Mouse (Mus musculus) megakaryocyte, embryonic 14.5 days (primary cell): ENCODE measurements around the gene Ero1lb. TPM values are rescaled to one million over a fixed set of nuclear protein-coding genes. Genes with fewer than 3 reads are reported as not detected.
A peak's percentile ranks its signal among the peaks of the same experiment; 100 is the strongest.
"Not testable (repeated sequence)": the region's sequence is repeated elsewhere in the genome, so short reads cannot be mapped to it uniquely, and the experiment has no call there.

Experiments used
- H3K27me3 ChIP-seq: replicated peaks from 2 replicates; pipeline ENCODE3; 2012; ENCODE audit warnings: inconsistent platforms
- H3K36me3 ChIP-seq: replicated peaks from 2 replicates; pipeline ENCODE3; 2012; ENCODE audit warnings: low read length, inconsistent platforms, mixed read lengths
- H3K4me1 ChIP-seq: 2 replicates; pipeline ENCODE4 v1.6.1; 2012; ENCODE audit warnings: inconsistent platforms
- H3K4me3 ChIP-seq: replicated peaks from 2 replicates; pipeline ENCODE3; 2012; ENCODE audit warnings: moderate library complexity, mild to moderate bottlenecking, inconsistent platforms
- H3K9me3 ChIP-seq: 2 replicates; pipeline ENCODE4 v1.6.1; 2012; ENCODE audit warnings: inconsistent platforms
- FLI1 ChIP-seq: IDR thresholded peaks from 2 replicates; pipeline ENCODE4 v1.6.1; 2012; ENCODE audit warnings: low read length, inconsistent platforms, mixed read lengths
- GATA1 ChIP-seq: IDR thresholded peaks from 3 replicates; pipeline ENCODE4 v1.6.1; 2012; ENCODE audit warnings: mixed read lengths, low read length, inconsistent platforms, borderline replicate concordance
- polyA plus RNA-seq: library from polyadenylated mRNA; stranded (reverse); fragments of >175 nt; gene quantifications from 2 replicates; pipeline ENCODE4 v1.2.3, GENCODE M21; 2012; ENCODE audit warnings: low replicate concordance; ENCODE audit not compliant: insufficient read depth

Gene Ero1lb
- polyA plus RNA-seq, 1 experiment, result 0.19 TPM

- Histone ChIP-seq H3K4me1 (peaks cover 22% of the 10 kb centered on the region), H3K9me3 (no peaks in the 10 kb centered on the region), H3K27me3 (peaks cover 9% of the 10 kb centered on the region), H3K4me3 (no peak overlapping the region), H3K36me3 (no peaks in the 10 kb centered on the region)
- TF ChIP-seq FLI1 (no peak), GATA1 (no peak)
Observed at GRCm38 (mm10) chr13:12568597-12569469, 3.2 kb downstream of the Ero1lb start.

DNA sequence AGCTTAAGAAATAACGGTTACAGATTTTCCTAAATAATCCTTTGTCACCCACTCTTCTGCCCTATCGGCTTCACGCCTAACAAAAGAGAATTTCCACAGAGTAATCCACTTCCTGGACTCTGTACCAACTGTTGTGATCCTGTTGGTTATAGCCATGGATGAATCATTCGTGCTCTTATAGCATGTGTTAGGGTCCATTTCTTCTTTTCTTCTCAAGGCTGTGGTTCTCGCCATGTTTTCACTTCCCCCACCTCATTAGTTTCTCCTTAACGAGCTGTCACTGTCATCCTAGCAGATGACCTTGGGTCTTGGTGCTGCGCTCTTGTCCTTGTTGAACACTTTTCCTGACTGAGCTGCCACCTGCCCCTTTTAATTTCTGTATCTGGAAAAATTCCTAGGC is 4.1 kb downstream of the Ero1lb start:
- peaks cover 22% of the 10 kb centered on the region for H3K4me1 ChIP-seq
- H3K4me3 ChIP-seq, result no peak overlapping the region
- H3K9me3 ChIP-seq, result no peaks in the 10 kb centered on the region
- TF ChIP-seq GATA1, result no peak
- TF ChIP-seq FLI1, result no peak
- H3K36me3 ChIP-seq, result no peaks in the 10 kb centered on the region
- peaks cover 9% of the 10 kb centered on the region for H3K27me3 ChIP-seq

DNA sequence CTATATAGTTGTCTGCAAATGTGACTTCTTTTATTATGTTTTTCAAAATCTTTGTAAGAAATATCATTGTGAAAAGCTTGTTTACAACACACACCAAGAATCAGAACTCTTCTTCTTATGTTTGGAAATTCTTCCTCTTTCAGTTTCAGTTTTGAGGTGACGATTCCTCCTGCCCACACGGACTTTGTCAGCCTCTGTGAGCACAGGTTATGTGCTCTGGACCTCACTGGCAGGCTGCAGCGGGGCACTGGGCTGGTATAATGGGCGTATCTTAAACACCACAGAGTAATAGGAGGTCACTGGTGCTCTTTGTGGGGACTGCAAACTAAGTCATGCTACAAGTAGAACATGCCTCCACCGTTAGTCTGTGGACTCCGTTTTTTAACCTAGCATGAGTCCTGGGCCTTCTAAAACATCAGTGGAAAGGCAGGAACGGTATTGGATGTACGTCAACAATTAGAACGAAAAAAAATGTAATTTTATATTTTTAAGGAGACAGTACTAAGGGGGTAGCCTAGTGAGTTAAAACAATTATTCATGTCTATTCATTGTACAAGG is 9.4 kb downstream of the Ero1lb start:
- Histone ChIP-seq H3K36me3 (no peaks in the 10 kb centered on the region), H3K4me3 (peak overlapping the region; percentile 91)

GRCm38 (mm10) chr13:12578145-12578544 is 12.5 kb downstream of the Ero1lb start:
- no peaks in the 10 kb centered on the region for H3K27me3 ChIP-seq
- H3K4me3 ChIP-seq, result no peak overlapping the region
- TF ChIP-seq FLI1 (no peak), GATA1 (no peak)
- no peaks in the 10 kb centered on the region for H3K9me3 ChIP-seq
- H3K36me3 ChIP-seq, result no peaks in the 10 kb centered on the region
- H3K4me1 ChIP-seq, result peaks cover 18% of the 10 kb centered on the region

More for the DNA sequence above, 9.4 kb downstream of the Ero1lb start:
- TF ChIP-seq GATA1, result no peak
- TF ChIP-seq FLI1, result no peak
- no peaks in the 10 kb centered on the region for H3K9me3 ChIP-seq
- no peaks in the 10 kb centered on the region for H3K27me3 ChIP-seq
- H3K4me1 ChIP-seq, result peaks cover 16% of the 10 kb centered on the region

GRCm38 (mm10) chr13:12589003-12589402 is 23.3 kb downstream of the Ero1lb start:
- Histone ChIP-seq H3K36me3 (no peaks in the 10 kb centered on the region), H3K4me3 (no peak overlapping the region), H3K4me1 (no peaks in the 10 kb centered on the region), H3K9me3 (no peaks in the 10 kb centered on the region), H3K27me3 (no peaks in the 10 kb centered on the region)
- TF ChIP-seq GATA1 (no peak), FLI1 (no peak)

DNA sequence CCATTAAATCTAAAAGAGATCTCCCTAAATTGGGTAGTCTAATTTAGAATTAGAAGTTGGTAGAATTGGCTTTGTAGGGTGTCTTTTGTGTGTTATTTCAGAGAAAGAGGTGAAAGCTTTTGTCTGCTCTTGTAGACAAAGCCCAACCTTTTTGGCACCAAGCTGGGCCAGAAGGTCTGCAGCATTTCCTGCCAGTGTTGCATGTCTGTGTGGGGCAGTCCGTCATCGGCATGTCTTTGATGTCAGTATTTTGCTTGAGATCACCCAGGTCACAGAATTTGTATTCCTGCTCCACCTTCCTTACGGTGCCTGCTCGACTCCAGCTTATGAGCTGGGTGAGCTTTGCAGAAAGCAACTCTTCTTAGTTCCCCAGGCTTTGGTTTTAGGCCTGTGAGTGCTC is 31.4 kb downstream of the Ero1lb start:
- H3K27me3 ChIP-seq, H3K36me3 ChIP-seq, H3K9me3 ChIP-seq, H3K4me1 ChIP-seq, H3K4me3 ChIP-seq: not testable (repeated sequence)

GRCm38 (mm10) chr13:12610206-12610605 is 44.5 kb downstream of the Ero1lb start:
- H3K27me3 ChIP-seq, H3K36me3 ChIP-seq, H3K9me3 ChIP-seq, H3K4me1 ChIP-seq, H3K4me3 ChIP-seq: not testable (repeated sequence)

GRCm38 (mm10) chr13:12614026-12614425 is 48.4 kb downstream of the Ero1lb start:
- not testable (repeated sequence) for H3K4me1 ChIP-seq, H3K4me3 ChIP-seq, H3K36me3 ChIP-seq, H3K27me3 ChIP-seq, H3K9me3 ChIP-seq

GRCm38 (mm10) chr13:12614591-12614990 is 48.9 kb downstream of the Ero1lb start:
- H3K4me3 ChIP-seq, H3K4me1 ChIP-seq, H3K9me3 ChIP-seq, H3K27me3 ChIP-seq, H3K36me3 ChIP-seq: not testable (repeated sequence)

DNA sequence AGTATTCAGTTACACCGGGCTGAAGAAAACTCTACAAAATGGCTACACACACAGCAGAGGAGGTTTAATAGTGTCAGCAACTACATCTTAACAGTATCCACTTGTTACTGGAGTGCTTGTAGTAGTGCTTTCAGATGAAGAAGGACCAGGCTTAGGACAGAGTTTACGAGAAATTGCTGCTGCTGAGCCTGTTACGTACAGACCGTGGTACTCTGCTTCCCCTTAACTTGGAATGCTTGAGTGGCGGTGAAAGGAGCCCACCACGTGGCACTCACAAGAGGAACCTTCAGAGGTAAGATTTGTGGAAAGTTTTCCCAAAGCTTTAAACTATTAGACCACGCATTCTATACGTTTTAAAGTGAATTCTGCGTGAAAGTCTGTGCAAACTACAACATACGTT is 49.3 kb downstream of the Ero1lb start:
- H3K4me3 ChIP-seq, H3K36me3 ChIP-seq, H3K4me1 ChIP-seq, H3K9me3 ChIP-seq, H3K27me3 ChIP-seq: not testable (repeated sequence)

GRCm38 (mm10) chr13:12616489-12616888 is 50.8 kb downstream of the Ero1lb start:
- H3K4me3 ChIP-seq, H3K36me3 ChIP-seq, H3K9me3 ChIP-seq, H3K27me3 ChIP-seq, H3K4me1 ChIP-seq: not testable (repeated sequence)

- not testable (repeated sequence) for H3K9me3 ChIP-seq, H3K4me1 ChIP-seq, H3K4me3 ChIP-seq, H3K36me3 ChIP-seq, H3K27me3 ChIP-seq
Observed at GRCm38 (mm10) chr13:12619808-12620207, 54.1 kb downstream of the Ero1lb start.

GRCm38 (mm10) chr13:12626061-12626460 is 60.4 kb downstream of the Ero1lb start:
- H3K27me3 ChIP-seq, H3K9me3 ChIP-seq, H3K4me3 ChIP-seq, H3K4me1 ChIP-seq, H3K36me3 ChIP-seq: not testable (repeated sequence)

GRCm38 (mm10) chr13:12627746-12628145 is 62.1 kb downstream of the Ero1lb start:
- H3K4me3 ChIP-seq, H3K4me1 ChIP-seq, H3K9me3 ChIP-seq, H3K27me3 ChIP-seq, H3K36me3 ChIP-seq: not testable (repeated sequence)

- H3K4me1 ChIP-seq, result not testable (repeated sequence)
Observed at GRCm38 (mm10) chr13:12628181-12628580, 62.5 kb downstream of the Ero1lb start.

More at GRCm38 (mm10) chr13:12628181-12628580, 62.5 kb downstream of the Ero1lb start:
- not testable (repeated sequence) for H3K36me3 ChIP-seq, H3K27me3 ChIP-seq, H3K4me3 ChIP-seq, H3K9me3 ChIP-seq
